Mouse (Mus musculus): Measurements from ENCODE around the gene Abr.

Gene Abr

DNA sequence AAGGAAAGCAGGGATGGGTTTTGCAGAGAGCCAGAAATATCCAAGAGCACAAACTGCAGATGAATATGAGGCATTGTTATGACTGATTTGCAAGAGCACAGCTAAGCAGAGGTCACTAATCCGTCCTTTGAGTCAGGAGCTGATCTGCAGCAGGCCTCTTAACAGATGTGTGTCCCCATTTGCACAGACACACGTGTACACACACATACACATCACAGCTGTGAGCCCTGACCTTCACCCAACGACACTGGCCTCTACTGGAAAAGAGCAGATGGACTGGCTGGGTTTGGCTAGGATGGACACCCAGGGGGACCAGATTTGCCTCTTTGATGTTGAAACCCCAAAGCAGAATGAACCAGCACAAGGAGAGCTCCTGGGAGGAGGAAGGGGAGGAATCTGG lies 52.7 kb downstream of the Abr start:
- no peak for DNase-seq (ENCODE audit: low read depth, low spot score)

DNA sequence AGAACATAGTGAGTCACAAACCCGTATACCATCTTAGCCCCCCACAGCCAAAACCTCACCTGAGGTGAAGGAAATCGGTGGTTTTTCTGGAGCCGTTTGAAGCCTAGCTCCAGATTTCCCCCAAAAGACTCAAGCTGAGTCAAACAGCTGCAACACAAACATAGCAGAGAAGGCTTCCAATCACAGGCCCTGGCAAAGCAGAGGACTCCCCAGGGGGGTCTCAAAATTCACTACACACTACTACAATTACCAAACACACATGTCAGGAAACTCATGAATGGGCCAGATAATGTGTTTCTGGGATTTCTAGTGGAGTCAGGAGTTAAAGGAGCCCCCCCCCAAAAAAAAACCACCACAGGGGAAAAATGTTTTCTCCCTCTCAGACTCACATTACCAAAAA lies 56.0 kb downstream of the Abr start:
- DNase-seq (ENCODE audit: low read depth, low spot score): peak; percentile 48

DNA sequence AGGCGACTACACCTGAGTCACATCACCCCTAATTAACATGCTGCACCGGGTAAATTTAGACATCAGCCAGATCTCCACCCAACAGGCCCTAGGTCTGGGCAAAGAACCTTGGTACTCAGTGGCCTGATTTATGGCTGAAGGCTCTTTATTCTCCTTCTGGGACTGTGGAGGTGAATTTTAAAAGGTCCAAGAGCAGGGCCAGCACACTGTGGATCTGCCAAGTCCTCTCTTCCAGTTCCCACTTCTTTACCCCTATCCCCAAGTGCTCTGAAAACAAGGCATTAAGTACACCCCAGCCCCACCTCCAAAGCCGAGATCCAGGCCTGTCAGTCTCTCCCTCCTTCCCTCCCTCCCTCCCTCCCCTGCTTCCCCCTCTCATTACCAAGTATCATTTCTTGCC lies 59.5 kb downstream of the Abr start:
- no peak for DNase-seq (ENCODE audit: low read depth, low spot score)

- DNase-seq (ENCODE audit: low read depth, low spot score): no peak
Observed at GRCm38 (mm10) chr11:76562165-76562564, 59.9 kb downstream of the Abr start.

DNA sequence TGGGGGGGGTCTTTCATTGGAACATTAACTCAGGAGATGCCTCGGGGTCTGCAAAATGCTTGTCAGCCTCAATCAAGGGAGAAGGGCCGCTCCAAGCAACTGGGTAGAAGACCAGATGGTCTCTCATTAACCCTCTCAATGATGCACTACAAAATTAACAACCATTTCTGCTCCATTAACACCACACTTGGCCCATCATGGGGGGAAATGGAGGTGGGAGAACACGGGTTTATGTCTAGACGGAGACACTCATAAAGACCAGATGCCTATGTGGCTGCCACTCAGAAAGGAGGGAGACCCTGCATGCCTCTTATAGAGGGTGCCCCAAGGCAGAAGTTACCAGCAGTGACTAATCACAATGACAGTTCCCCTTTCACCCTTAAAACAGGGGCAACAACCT lies 64.3 kb downstream of the Abr start:
- DNase-seq (ENCODE audit: low read depth, low spot score): peak; percentile 48

GRCm38 (mm10) chr11:76548153-76548721 lies 73.9 kb downstream of the Abr start:
- no peak for DNase-seq (ENCODE audit: low read depth, low spot score)

DNA sequence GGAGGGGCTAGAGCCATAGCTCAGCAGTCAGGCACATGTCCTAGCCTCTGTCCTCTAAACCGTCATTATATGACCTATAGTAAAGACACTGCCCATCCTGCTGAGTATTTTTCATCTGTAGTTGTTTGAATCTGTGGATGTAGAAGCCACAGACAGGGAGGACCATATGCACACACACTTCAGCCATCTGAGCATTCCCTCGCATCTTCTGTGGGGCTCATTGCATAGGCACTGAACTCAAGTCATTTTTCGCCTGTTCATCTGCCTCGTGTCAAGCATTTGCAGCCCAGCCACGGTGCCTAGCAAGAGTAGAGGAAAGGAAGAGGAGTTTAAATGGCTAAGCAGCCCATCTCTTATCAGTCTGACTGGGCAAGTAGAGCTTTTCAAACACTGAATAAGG lies 74.7 kb downstream of the Abr start:
- no peak for DNase-seq (ENCODE audit: low read depth, low spot score)

GRCm38 (mm10) chr11:76546431-76546830 lies 75.7 kb downstream of the Abr start:
- no peak for DNase-seq (ENCODE audit: low read depth, low spot score)

- no peak for DNase-seq (ENCODE audit: low read depth, low spot score)
Observed at GRCm38 (mm10) chr11:76543300-76543699, 78.8 kb downstream of the Abr start.

- peak; percentile 51 for DNase-seq (ENCODE audit: low read depth, low spot score)
Observed at GRCm38 (mm10) chr11:76540973-76541372, 81.1 kb downstream of the Abr start.

- no peak for DNase-seq (ENCODE audit: low read depth, low spot score)
Observed at GRCm38 (mm10) chr11:76537401-76537800, 84.7 kb downstream of the Abr start.

- DNase-seq (ENCODE audit: low read depth, low spot score): no peak
Observed at GRCm38 (mm10) chr11:76536576-76537354, 85.3 kb downstream of the Abr start.

GRCm38 (mm10) chr11:76532001-76532400 lies 90.1 kb downstream of the Abr start:
- no peak for DNase-seq (ENCODE audit: low read depth, low spot score)

DNA sequence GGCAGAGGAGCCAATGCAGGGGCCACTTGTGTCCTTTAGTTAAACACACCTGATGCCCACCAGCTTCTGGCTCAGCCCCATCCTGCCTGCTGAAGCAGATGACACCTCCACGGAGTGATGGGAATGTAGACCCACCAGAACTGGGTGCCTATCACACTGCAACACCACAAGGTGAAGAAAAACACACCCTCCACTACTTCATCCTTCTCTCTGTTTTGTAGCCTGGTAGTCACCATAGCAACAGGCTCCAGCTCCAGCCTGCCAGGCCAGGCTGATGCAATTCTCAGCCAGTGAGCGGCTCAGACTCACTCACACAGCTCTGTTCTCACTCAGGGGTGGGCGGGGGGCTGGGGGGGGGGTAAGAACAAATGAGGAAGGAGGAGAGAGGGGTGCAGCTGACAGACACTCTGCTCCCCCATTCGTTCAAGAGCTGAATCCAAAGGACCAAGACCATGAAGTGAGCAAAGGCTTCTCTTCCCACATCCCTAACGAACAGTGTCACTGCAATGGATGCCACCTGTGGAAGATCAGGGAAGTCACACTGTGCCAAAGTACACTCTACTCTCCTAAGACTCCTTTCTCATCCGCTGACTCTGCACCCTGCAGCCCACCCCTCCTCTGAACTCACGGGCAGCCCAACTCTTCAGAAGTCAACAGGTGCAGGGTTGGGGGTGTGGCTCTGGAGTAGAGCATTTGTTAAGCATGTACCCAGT lies 91.0 kb downstream of the Abr start:
- DNase-seq (ENCODE audit: low read depth, low spot score): peak; percentile 61

DNA sequence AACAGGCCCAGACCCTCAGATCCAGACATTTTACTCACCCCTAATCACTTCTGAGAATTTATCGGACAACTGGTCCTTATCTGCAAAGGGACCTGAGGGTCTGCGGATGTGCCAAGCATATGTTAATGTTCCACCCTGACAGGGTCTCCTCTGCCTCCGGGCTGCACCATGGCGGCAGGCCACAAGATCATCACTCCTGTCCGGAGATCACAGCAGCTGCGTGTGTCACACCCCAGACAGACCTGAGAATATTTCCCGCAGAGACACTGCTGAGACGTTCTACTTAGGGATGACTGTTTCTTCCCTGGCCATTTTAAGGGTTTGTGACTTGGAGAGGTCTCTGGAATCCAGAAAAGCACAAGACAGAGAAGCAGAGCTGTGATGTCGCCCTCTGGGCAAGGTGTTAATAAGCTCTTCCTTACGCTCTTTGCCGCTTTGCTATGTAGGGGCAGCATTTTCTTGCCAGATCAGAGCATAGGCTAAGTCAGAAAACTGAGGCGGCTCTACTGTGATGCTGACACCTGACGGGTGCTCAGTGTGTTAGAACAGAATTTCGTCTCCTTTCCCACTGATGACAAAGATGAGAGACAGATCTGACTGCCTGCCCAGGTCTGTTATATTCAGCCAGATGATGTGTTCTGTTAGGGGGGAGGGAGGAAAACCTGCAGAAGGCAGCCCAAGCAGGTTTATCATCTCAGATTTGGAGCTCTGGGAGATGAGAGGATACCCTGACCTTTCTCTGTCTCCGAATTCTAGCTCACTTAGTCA lies 91.8 kb downstream of the Abr start:
- no peak for DNase-seq (ENCODE audit: low read depth, low spot score)

- no peak for DNase-seq (ENCODE audit: low read depth, low spot score)
Observed at GRCm38 (mm10) chr11:76529352-76530141, 92.6 kb downstream of the Abr start.

DNA sequence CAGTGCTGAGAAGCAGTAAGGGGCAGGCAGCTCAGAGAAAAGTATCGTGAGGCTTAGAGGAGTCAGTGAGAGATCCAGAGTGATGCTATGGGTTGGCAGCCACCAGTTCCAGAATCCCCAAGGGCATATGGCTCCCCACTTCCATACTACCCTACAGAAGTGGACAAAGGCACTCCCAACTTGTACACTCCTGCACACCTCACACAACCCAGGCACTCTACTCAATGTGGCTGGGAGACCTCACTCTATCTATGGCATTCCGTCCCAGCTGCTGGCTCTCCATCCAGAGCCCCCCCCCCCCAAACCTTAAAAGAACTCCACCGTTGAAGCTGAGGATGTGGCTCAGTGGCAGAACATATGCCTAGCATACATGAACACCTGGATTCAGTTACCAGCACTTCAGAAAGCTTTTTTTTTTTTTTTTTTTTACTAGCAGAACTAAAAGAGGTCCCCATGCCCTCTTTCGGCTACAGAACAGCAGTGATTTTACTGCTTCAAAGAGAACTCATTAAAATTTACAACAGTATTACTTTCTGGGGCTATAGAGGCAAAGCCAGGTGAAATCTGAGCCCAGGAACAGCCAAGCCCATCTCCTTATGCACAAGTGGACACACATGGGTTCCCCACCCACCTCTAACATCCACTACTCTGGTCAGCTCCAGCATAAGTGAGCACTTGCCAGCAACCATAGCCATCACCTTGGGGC lies 96.3 kb downstream of the Abr start:
- peak; percentile 81 for DNase-seq (ENCODE audit: low read depth, low spot score)

DNA sequence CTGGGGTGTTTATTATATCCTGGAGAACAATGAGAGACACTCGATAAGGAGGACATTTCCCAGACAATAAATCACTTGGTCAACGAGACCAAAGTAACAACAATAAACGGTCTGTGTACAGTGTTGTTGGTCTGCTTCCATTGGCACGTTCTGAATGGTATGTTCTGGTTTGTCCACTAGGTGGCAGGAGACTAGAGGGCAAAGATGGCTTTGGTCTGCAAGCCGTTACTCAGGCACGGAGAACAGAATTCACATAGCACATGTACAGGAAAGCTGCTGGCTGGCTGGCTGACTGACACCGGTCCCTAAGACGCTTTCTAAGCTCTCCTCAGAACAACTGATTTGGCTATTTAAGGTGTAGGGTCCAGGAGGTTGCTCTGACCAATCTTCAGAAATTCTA lies 97.2 kb downstream of the Abr start:
- peak; percentile 85 for DNase-seq (ENCODE audit: low read depth, low spot score)

DNA sequence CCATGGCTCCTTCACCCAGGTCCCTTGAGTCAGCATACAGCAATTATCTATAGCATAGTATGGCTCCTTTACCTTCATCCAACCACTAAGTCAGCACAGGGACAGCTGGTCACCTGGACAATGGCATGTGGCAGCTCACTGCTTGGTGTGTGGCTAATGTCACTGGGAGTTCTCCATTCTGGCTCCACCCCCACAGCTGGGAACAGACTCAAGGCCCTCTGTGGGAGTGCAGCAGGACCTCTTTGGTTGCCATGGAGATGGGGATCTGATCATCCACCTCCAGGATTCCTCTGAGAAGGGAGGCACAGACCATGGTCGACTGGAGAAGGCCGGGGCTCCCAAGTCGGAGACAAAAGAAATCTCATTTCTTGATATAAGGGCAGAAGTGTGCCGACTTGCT lies 98.8 kb downstream of the Abr start:
- DNase-seq (ENCODE audit: low read depth, low spot score): peak; percentile 61

DNA sequence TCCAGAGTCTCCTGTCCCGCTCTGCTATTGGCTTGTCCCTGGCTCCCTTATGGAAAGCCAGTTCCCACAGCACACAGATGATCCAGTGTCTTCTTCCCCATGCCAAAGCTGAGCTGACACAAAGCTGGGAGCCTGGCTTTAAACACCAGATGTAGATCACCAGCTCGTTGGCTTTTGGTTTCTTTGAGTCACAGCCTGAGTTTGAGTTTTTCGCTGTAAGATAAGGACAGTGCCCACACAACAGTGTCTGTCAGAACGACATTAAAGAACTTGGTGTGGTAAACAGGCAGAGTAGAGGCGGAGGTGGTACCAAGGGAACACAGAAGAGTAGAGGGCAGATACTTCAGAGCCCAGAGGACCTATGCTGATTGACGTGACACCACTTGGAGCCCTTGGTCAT lies 101.2 kb downstream of the Abr start:
- DNase-seq (ENCODE audit: low read depth, low spot score): no peak

- no peak for DNase-seq (ENCODE audit: low read depth, low spot score)
Observed at GRCm38 (mm10) chr11:76518613-76519012, 103.5 kb downstream of the Abr start.

Measured in forelimb bud, embryonic 11.5 days (tissue).